In genomic region chr13:13960211-13960610, GRCm38 (mm10) we compare ENCODE assay signal across 11 mouse cellular contexts.
"Had no signal": no experiment of that assay in that cellular context is flagged by ENCODE, and none has a peak within 500 bp of the region (broad histone marks: within the 10 kb centered on the region; RNA-seq: fewer than 3 reads in every experiment).

No protein-coding gene starts in this region.

- DNase-seq: kidney, postnatal 10 days; kidney, postnatal 36 days; layer of hippocampus, postnatal 36 days; liver, embryonic 13.5 days; lung, adult 2 months; right cerebral cortex, adult 18-20 months; right cerebral cortex, postnatal 14 days; right cerebral cortex, postnatal 4 days; spleen, adult 18-20 months; thymus, adult 18-20 months; thymus, postnatal 36 days had no signal
